Mouse (Mus musculus) gastrocnemius, adult 2 months (tissue): ENCODE results near the gene Jtb. TPM values are rescaled to one million over a fixed set of nuclear protein-coding genes. Genes with fewer than 3 reads are reported as not detected.
A peak's percentile ranks its signal among the peaks of the same experiment; 100 is the strongest.

ENCODE experiments used
- DNase-seq: peaks from one replicate; pipeline ENCODE4 v3.0.0; 2022
- H3K27ac ChIP-seq: fragments of 200-600 bp; 2 replicates; pipeline ENCODE4 v1.8.1; 2022; ENCODE audit warnings: mild to moderate bottlenecking
- H3K4me3 ChIP-seq: fragments of 200-600 bp; 2 replicates; pipeline ENCODE4 v1.8.1; 2022; ENCODE audit warnings: mild to moderate bottlenecking, moderate library complexity
- CTCF ChIP-seq: fragments of 200-600 bp; IDR thresholded peaks from 2 replicates; pipeline ENCODE4 v1.8.1; 2022; ENCODE audit warnings: antibody characterized with exemption, mild to moderate bottlenecking, moderate library complexity
- intact Hi-C: fragments of 180-260 bp; cut with DNase I; formaldehyde crosslinking; loops from one replicate; pipeline ENCODE4 v1.15.1; 2025
- microRNA-seq: library from miRNA; unstranded; fragments of <30 nt; microRNA quantifications from one replicate; pipeline ENCODE4 v1.2.0, GENCODE M21; 2021
- total RNA-seq, 2 experiments: library from RNA; stranded (reverse); gene quantifications; 2 replicates each; pipeline ENCODE4 v1.2.3; 2021

Gene Jtb
- total RNA-seq, 2 experiments from 2014 or later, result 64.8 to 68.8 TPM

DNA sequence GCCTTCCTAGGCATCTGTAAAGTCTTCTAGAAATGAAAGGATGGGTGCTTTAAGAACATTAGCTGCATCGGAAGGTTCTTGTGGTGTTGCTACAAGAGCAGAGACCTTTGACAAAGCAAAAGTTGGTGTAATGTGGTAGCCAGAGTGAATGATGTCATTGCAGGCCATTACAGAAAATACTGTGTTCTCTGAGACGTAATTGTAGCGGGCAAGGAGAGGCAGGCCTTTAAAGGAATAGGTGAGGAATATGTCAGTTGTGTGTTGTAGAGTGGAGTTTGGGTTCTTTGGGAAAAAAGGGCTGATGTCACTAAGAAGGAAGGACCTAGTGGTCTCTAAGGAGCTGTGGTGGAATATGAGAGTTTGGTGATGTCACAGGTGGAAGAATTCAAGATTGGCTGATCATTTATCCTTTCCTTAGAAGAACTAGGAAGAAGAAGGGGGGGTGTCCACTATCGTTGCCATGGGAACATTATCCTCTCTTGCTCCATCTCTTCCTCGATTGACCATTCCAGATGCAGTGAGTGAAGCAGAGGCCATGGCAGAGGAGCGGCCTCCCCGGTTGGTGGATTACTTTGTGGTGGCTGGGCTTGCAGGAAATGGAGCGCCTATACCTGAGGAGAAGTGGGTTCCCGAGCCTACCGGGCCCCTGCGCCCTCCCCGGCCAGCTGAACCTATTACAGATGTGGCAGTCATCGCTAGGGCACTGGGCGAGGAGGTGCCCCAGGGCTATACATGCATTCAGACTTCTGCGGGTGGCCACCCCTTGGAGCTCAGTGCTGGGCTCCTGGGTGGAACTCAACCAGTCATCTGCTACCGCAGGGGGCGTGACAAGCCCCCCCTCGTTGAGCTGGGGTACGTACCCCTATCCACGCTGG, 35.7 kb downstream of the Jtb start:
- intact Hi-C loops, result loop anchor here (5.0 to 10.0 kb wide), 2 partner anchors 52 to 105 kb away; partner anchors contain the start of genes Rab13 and Rps27
- no peak for TF ChIP-seq CTCF
- no peak for DNase-seq
- peak overlapping the region; percentile 100 for H3K27ac ChIP-seq
- peak overlapping the region; percentile 98 for H3K4me3 ChIP-seq

DNA sequence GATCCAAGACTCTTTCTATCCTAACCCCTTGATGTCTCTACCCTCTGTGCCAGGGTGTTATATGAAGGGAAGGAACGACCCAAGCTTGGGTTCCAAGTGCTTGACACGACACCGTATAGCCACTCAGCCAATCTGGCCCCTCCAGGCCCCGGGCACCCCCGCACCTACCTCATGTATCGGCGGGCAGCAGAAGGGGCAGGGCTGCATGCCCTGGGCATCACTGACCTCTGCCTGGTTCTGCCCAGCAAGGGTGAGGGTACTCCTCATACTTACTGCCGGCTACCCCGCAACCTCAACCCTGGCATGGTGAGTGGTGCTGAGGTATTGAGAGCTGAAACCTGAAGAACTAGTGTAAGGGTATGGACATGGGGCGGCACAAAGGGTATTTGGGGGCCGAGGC, 36.8 kb downstream of the Jtb start:
- intact Hi-C loops, result loop anchor here (5.0 to 10.0 kb wide), 2 partner anchors 53 to 104 kb away; partner anchors contain the start of genes Rab13 and Rps27
- no peak for TF ChIP-seq CTCF
- DNase-seq, result no peak
- Histone ChIP-seq H3K4me3 (no peak overlapping the region), H3K27ac (peak overlapping the region; percentile 100; the same call in 1 of the 2 replicates)

DNA sequence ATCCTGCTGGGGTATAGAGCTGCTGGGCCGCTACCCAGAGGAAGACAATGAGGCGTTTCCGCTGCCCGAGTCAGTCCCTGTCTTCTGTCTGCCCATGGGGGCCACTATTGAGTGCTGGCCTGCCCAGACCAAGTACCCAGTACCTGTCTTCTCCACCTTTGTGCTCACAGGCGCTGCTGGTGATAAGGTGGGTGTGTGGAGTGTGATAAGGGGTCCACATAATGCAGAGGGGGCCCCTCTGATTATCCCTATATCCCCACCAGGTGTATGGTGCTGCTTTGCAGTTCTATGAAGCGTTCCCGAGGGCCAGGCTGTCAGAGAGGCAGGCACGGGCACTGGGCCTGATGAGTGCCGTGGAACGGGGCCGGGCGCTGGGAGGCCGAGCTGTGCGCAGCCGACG, 37.6 kb downstream of the Jtb start:
- Histone ChIP-seq H3K4me3 (no peak overlapping the region), H3K27ac (no peak overlapping the region)
- no peak for DNase-seq
- TF ChIP-seq CTCF, result no peak
- intact Hi-C loops, result loop anchor here (5.0 to 10.0 kb wide), 2 partner anchors 54 to 103 kb away; partner anchors contain the start of genes Rab13 and Rps27

DNA sequence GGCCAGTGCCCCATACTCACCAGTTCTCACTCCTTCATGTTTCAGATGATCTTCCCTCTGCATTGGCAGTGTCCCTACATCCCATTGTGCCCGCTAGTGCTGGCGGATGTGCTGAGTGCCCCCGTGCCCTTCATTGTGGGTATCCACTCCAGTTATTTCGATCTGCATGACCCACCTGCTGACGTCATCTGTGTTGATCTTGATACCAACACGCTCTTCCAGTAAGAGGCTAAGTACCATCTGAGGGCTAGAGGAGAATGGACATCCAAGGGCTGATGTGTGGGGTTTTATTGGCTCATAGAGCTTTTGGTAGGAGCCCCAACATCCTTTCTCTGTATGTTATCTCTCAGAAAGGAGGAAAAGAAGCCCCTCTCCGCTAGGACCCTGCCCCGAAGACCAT, 39.4 kb downstream of the Jtb start:
- intact Hi-C loops, result no loop called here
- Histone ChIP-seq H3K4me3 (no peak overlapping the region), H3K27ac (no peak overlapping the region)
- no peak for TF ChIP-seq CTCF
- no peak for DNase-seq

DNA sequence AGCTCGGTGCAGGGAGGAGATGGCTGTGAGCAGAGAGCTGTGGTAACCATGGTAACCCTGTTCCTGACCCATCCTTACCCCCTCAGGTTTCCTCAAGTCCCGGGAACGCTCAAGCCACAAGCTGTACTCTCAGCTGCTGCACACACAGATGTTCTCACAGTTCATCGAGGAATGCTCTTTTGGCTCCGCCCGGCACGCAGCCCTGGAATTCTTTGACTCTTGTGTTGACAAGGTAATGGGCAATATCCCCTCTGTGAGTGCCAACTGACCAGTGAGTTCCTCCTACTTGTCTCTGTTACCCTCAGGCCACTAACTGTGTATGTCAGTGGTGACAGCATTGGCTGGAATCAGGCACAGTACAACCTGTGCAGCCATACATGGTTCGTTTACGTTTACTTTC, 40.8 kb downstream of the Jtb start:
- TF ChIP-seq CTCF, result no peak
- DNase-seq, result no peak
- no peak overlapping the region for H3K4me3 ChIP-seq
- intact Hi-C loops, result no loop called here
- no peak overlapping the region for H3K27ac ChIP-seq

DNA sequence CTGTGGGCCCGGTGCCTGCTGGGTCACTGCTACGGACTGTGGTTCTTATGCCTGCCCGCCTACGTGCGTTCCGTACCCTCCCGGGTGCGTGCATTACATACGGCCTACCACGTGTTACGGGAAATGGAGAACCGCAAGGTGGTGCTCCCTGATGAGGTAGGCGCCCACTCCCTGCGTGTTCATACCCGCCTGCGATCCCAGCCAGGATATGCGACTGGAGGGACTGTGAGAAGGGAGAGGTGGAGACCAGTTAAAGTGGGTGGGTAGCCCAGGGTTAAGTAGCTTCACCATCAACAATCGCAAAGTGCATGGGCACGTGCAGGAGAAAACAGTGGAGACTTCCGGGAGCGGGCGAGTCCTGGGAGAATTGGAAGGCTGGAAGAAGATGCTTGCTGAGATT, 42.5 kb downstream of the Jtb start:
- intact Hi-C loops, result no loop called here
- Histone ChIP-seq H3K27ac (no peak overlapping the region), H3K4me3 (no peak overlapping the region)
- no peak for DNase-seq
- no peak for TF ChIP-seq CTCF

DNA sequence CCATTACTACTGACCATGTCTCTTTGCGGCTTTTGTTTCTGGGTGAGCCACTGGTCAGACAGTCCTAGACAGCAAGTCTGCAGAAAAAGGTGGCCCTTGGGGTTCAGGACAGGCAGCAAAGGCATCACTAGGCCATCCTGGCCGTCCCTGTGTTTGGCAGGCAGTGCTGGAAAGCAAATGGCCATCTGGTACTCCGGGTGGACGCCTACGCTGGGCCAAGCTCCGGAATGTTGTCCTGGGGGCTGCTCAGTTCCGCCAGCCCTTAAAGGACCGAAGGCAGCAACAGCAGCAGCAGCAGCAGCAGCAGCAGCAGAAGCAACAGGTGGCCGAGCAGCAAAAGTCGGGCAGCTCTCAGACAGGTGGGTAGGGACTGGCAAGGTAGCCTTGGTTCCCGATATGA, 43.9 kb downstream of the Jtb start:
- no peak overlapping the region for H3K4me3 ChIP-seq
- H3K27ac ChIP-seq, result no peak overlapping the region
- no peak for TF ChIP-seq CTCF
- DNase-seq, result no peak
- intact Hi-C loops, result no loop called here

DNA sequence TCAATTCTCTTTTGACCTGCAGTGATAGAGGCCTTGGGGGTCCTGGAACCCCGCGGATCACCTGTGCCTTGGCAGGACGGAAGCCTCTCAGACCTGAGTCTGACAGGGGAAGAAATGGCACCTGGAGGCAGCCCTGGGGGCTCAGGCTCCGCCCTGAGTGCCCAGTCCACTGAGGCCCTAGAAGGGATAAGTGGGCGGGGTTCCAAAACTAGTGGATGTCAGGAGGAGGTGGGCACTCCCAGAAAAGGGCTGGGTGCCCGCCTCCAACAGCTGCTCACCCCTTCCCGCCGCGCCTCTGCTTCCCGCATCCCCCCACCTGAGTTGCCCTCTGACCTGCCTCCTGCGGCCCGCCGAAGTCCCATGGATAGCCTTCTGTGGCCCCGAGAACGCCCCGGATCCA, 45.5 kb downstream of the Jtb start:
- no peak overlapping the region for H3K27ac ChIP-seq
- intact Hi-C loops, result no loop called here
- DNase-seq, result no peak
- TF ChIP-seq CTCF, result no peak
- H3K4me3 ChIP-seq, result no peak overlapping the region

DNA sequence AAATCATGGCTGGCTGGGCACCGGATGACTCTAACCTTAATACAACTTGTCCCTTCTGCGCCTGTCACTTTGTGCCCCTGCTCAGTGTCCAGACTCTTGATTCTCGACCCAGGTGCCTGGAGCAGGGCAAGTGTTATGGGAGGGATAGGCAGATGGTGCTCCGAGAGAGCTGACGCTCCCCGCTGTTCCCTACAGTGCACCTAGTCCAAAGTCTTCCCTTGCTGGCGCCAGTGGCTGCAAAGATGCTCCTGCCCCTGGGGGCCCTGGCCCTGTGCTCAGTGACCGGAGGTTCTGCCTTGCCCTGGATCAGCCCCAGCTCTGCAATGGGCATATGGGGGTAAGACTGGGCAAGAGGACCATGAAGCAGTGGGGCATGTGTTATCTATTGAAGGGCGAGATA, 46.4 kb downstream of the Jtb start:
- intact Hi-C loops, result no loop called here
- TF ChIP-seq CTCF, result no peak
- H3K4me3 ChIP-seq, result no peak overlapping the region
- no peak for DNase-seq
- no peak overlapping the region for H3K27ac ChIP-seq

DNA sequence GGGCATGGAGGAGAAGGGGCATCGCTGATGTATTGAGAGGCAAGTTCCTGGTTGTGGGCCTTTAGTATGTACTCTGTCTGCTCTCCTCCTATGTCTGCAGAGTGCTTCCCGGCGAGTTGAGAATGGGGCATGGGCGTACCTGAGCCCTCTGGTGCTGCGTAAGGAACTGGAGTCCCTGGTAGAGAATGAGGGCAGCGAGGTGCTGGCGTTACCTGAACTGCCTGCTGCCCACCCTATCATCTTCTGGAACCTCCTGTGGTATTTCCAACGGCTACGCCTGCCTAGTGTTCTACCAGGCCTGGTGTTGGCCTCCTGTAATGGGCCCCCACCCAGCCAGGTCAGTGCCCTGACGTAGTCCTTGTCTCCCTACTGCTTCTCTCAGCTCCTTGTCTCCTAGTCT, 46.8 kb downstream of the Jtb start:
- no peak overlapping the region for H3K4me3 ChIP-seq
- TF ChIP-seq CTCF, result no peak
- intact Hi-C loops, result no loop called here
- H3K27ac ChIP-seq, result no peak overlapping the region
- no peak for DNase-seq

DNA sequence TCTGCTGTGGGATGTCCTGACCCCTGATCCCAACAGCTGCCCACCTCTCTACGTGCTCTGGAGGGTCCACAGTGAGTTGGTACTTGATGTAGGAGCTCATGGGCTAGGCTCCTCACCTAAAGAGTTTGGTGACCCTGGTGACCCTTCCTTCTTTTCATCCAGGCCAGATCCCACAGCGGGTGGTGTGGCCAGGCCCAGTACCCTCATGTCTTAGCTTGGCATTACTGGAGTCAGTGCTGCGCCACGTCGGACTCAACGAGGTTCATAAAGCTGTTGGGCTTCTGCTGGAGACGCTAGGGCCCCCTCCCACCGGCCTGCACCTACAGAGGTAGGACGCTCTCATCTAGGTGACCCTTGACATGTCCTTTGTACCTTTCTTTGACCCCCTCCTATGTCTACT, 47.8 kb downstream of the Jtb start:
- DNase-seq, result no peak
- Histone ChIP-seq H3K27ac (no peak overlapping the region), H3K4me3 (no peak overlapping the region)
- no peak for TF ChIP-seq CTCF
- intact Hi-C loops, result no loop called here

DNA sequence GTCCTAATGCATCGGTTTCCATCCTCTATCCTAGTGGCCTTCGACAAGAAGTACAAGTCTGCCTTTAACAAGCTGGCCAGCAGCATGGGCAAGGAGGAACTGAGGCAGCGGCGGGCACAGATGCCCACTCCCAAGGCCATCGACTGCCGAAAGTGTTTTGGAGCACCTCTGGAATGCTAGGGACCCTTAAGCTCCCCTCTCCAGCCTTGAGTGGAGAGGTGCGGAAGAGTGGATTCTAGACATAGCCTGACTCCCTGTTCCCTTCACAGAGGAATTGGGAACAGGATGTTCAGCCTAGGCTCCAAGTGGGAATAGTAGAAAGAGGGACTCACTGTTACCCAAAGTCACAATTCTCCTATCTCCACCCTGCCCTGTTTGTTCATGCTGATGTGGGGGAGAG, 48.3 kb downstream of the Jtb start:
- no peak for TF ChIP-seq CTCF
- no peak overlapping the region for H3K4me3 ChIP-seq
- intact Hi-C loops, result loop anchor here (5.0 kb wide), 1 partner anchor 93 kb away; no protein-coding TSS in a partner anchor
- no peak overlapping the region for H3K27ac ChIP-seq
- DNase-seq, result no peak

DNA sequence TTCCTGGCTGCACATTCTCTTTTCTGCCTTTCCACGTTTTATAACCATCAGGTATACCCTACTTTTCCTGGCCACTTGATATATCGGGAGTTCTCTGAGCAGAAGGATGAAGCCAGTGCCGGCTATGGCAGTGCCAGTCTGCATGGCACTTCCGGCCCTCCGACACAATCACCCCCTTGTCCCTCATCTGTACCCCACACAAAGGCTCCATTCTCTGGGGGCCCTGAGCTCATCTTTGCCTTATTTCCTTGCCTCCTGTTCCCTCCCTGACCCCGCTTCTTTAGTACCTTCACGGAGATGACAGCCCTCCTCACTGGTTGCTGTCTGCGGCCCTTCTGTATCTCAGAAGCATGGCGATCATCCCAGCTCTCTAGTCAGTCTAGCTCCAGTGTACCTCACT, 49.3 kb downstream of the Jtb start:
- intact Hi-C loops, result loop anchor here (5.0 kb wide), 1 partner anchor 92 kb away; no protein-coding TSS in a partner anchor
- no peak for TF ChIP-seq CTCF
- no peak overlapping the region for H3K4me3 ChIP-seq
- no peak overlapping the region for H3K27ac ChIP-seq
- no peak for DNase-seq

DNA sequence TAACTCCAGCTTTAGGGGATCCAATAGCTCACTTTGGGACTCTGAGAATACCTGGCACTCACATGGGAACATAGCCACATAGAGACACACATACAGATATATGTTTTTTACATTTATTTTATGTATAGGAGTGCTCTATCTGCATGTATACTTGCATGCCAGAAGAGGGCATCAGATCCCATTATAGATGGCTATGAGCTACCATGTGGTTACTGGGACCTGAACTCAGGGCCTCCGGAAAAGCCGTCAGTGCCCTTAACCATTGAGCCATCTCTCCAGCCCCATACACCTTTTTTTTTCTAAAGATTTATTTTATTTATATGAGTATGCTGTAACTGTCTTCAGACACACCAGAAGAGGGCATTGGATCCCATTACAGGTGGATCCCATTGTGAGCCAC, 52.8 kb downstream of the Jtb start:
- intact Hi-C loops, result loop anchor here (5.0 kb wide), 1 partner anchor 88 kb away; no protein-coding TSS in a partner anchor
- Histone ChIP-seq H3K4me3 (no peak overlapping the region), H3K27ac (no peak overlapping the region)
- DNase-seq, result no peak
- peak; percentile 26; the same call in 1 of the 2 replicates for TF ChIP-seq CTCF

Small RNA genes within 50 kb of the gene (microRNA-seq; reads per million reads assigned to microRNA genes)
- not detected for gene Mir7012

Other genes with a start within 250 kb of the Jtb start
- 10 to 100 TPM; 52.2 to 57.7 TPM for gene Hax1, start 232.8 kb upstream of the Jtb start, total RNA-seq
- 10 to 100 TPM; 82.0 to 93.3 TPM for gene 4933434E20Rik, start 180.0 kb upstream of the Jtb start, total RNA-seq
- 100 to 1,000 TPM in 1 of 2 experiments, 10 to 100 TPM in 1; 94.5 to 104 TPM for gene Ubap2l, start 179.0 kb upstream of the Jtb start, total RNA-seq
- gene Tpm3, start 158.9 kb upstream of the Jtb start, total RNA-seq, result 1,000 to 10,000 TPM in 1 of 2 experiments, 100 to 1,000 TPM in 1; 428 to 1,099 TPM
- gene Nup210l, start 127.5 kb upstream of the Jtb start, total RNA-seq, result under 1 TPM; 0.05 to 0.11 TPM
- 1,000 to 10,000 TPM in 1 of 2 experiments, 100 to 1,000 TPM in 1; 1,000 to 1,257 TPM for gene Rps27, start 17.9 kb upstream of the Jtb start, total RNA-seq
- gene Rab13, start 17.9 kb upstream of the Jtb start, total RNA-seq, result 1 to 10 TPM; 5.3 to 5.5 TPM
- gene Creb3l4, start 11.9 kb downstream of the Jtb start, total RNA-seq, result not detected
- 10 to 100 TPM; 41.6 to 50.6 TPM for gene Slc39a1, start 16.6 kb downstream of the Jtb start, total RNA-seq
- gene Crtc2, start 22.6 kb downstream of the Jtb start, total RNA-seq, result 10 to 100 TPM; 16.8 to 17.3 TPM
- 10 to 100 TPM; 82.2 to 84.2 TPM for gene Dennd4b, start 33.6 kb downstream of the Jtb start, total RNA-seq
- 10 to 100 TPM; 50.2 to 53.9 TPM for gene Gatad2b, start 61.6 kb downstream of the Jtb start, total RNA-seq
- 1 to 10 TPM in 1 of 2 experiments, under 1 TPM in 1; 0.97 to 1.3 TPM for gene Slc27a3, start 158.3 kb downstream of the Jtb start, total RNA-seq
- 10 to 100 TPM; 14.0 to 17.2 TPM for gene Ints3, start 202.0 kb downstream of the Jtb start, total RNA-seq
- 1 to 10 TPM; 6.5 to 8.3 TPM for gene Npr1, start 234.3 kb downstream of the Jtb start, total RNA-seq
- 10 to 100 TPM; 26.1 to 30.7 TPM for gene Ilf2, start 244.5 kb downstream of the Jtb start, total RNA-seq